Mouse (Mus musculus): ENCODE results near the gene Gsc2. TPM values are rescaled to one million over a fixed set of nuclear protein-coding genes. Genes with fewer than 3 reads are reported as not detected.

Gsc2 gene
- total RNA-seq, 1 experiment from 2014 or later = not detected

Other genes with a start within 250 kb of the Gsc2 start
- 74.8 and 76.0 TPM in 2 replicates for gene Med15, start 182.2 kb downstream of the Gsc2 start, total RNA-seq (2021)
- 32.3 and 49.0 TPM in 2 replicates for gene Klhl22, start 155.4 kb downstream of the Gsc2 start, total RNA-seq (2021)
- gene Scarf2, start 117.8 kb downstream of the Gsc2 start, total RNA-seq (2021) = 8.6 and 8.7 TPM in 2 replicates
- not detected in 2 replicates for gene B830017H08Rik, start 81.9 kb downstream of the Gsc2 start, total RNA-seq (2021)
- 2.9 and 3.6 TPM in 2 replicates for gene Car15, start 76.7 kb downstream of the Gsc2 start, total RNA-seq (2021)
- 0.30 TPM in 1 of 2 replicates, not detected in the other for gene Gm20518, start 23.4 kb downstream of the Gsc2 start, total RNA-seq (2021)
- 0.12 TPM in 1 of 2 replicates, not detected in the other for gene Tssk1, start 20.8 kb downstream of the Gsc2 start, total RNA-seq (2021)
- 67.7 and 73.0 TPM in 2 replicates for gene Dgcr2, start 16.5 kb downstream of the Gsc2 start, total RNA-seq (2021)
- not detected in 2 replicates for gene Tssk2, start 16.4 kb downstream of the Gsc2 start, total RNA-seq (2021)
- 19.4 and 21.0 TPM in 2 replicates for gene Ess2, start 3.7 kb downstream of the Gsc2 start, total RNA-seq (2021)
- 297 and 308 TPM in 2 replicates for gene Slc25a1, start 13.2 kb upstream of the Gsc2 start, total RNA-seq (2021)
- gene Vpreb2, start 65.4 kb upstream of the Gsc2 start, total RNA-seq (2021) = not detected in 2 replicates
- 71.9 and 82.3 TPM in 2 replicates for gene Dgcr6, start 137.8 kb upstream of the Gsc2 start, total RNA-seq (2021)
- 41.8 and 67.7 TPM in 2 replicates for gene Prodh, start 175.1 kb upstream of the Gsc2 start, total RNA-seq (2021)
- not detected in 2 replicates for gene Rtn4r, start 212.6 kb upstream of the Gsc2 start, total RNA-seq (2021)

Data from adrenal gland, postnatal 25 days (tissue).